Mouse (Mus musculus): ENCODE results near the gene Opn4.

Gene Opn4

GRCm38 (mm10) chr14:34590743-34591675 is 8.9 kb downstream of the Opn4 start:
- no peak for DNase-seq

GRCm38 (mm10) chr14:34590017-34590570 is 9.8 kb downstream of the Opn4 start:
- no peak for DNase-seq

- DNase-seq, result no peak
These were observed 10.7 kb downstream of the Opn4 start for GRCm38 (mm10) chr14:34589185-34589713.

- no peak for DNase-seq
These were observed 11.4 kb downstream of the Opn4 start, which contains the start of gene Ldb3 for GRCm38 (mm10) chr14:34588498-34588897. TSS of gene Ldb3 (minus strand) at chr14:34588682.

- no peak for DNase-seq
These were observed 11.9 kb downstream of the Opn4 start for GRCm38 (mm10) chr14:34588005-34588404.

GRCm38 (mm10) chr14:34586871-34587270 is 13.1 kb downstream of the Opn4 start:
- DNase-seq, result no peak

GRCm38 (mm10) chr14:34585358-34586105 is 14.4 kb downstream of the Opn4 start:
- DNase-seq, result no peak

- DNase-seq, result no peak
These were observed 17.1 kb downstream of the Opn4 start for GRCm38 (mm10) chr14:34582740-34583427.

GRCm38 (mm10) chr14:34576858-34577257 is 23.1 kb downstream of the Opn4 start:
- DNase-seq, result no peak

GRCm38 (mm10) chr14:34574068-34574467 is 25.9 kb downstream of the Opn4 start:
- DNase-seq, result no peak

GRCm38 (mm10) chr14:34573348-34573913 is 26.5 kb downstream of the Opn4 start:
- no peak for DNase-seq

GRCm38 (mm10) chr14:34571610-34572387 is 28.1 kb downstream of the Opn4 start:
- DNase-seq, result no peak

- no peak for DNase-seq
These were observed 29.0 kb downstream of the Opn4 start for GRCm38 (mm10) chr14:34570903-34571302.

GRCm38 (mm10) chr14:34570294-34570693 is 29.6 kb downstream of the Opn4 start:
- peak; percentile 87 for DNase-seq

GRCm38 (mm10) chr14:34569534-34570194 is 30.3 kb downstream of the Opn4 start:
- no peak for DNase-seq

- no peak for DNase-seq
These were observed 31.3 kb downstream of the Opn4 start for GRCm38 (mm10) chr14:34568626-34569025.

GRCm38 (mm10) chr14:34567697-34568096 is 32.2 kb downstream of the Opn4 start:
- no peak for DNase-seq

GRCm38 (mm10) chr14:34566530-34566929 is 33.4 kb downstream of the Opn4 start:
- DNase-seq, result no peak

GRCm38 (mm10) chr14:34565711-34566110 is 34.2 kb downstream of the Opn4 start:
- DNase-seq, result peak; percentile 41

GRCm38 (mm10) chr14:34564646-34565045 is 35.3 kb downstream of the Opn4 start:
- no peak for DNase-seq

- DNase-seq, result no peak
These were observed 37.5 kb downstream of the Opn4 start for GRCm38 (mm10) chr14:34562393-34562792.
